Comparison of ENCODE assay signal across 11 mouse cellular contexts in genomic region chr7:19782645-19783044, GRCm38 (mm10). TPM values are rescaled to one million over a fixed set of nuclear protein-coding genes. Genes with fewer than 3 reads are reported as not detected.
DNase-seq lines count a peak whose midpoint lies in the region; ATAC-seq and TF ChIP-seq lines count a peak whose summit lies in the region.
"Had no signal": no experiment of that assay in that cellular context is flagged by ENCODE, and none has a peak within 500 bp of the region (broad histone marks: within the 10 kb centered on the region; RNA-seq: fewer than 3 reads in every experiment).

No protein-coding gene starts in this region.

- TF ChIP-seq EP300 in stomach, postnatal 0 days (optimal IDR thresholded peaks at IDR 0.05): no peak

- no peaks in the 10 kb centered on the region for H3K27me3 ChIP-seq in hindbrain, postnatal 0 days (ENCODE audit: insufficient read depth, low read length)
- no peaks in the 10 kb centered on the region for H3K27me3 ChIP-seq in hindbrain, embryonic 13.5 days
- no peaks in the 10 kb centered on the region for H3K27me3 ChIP-seq in stomach, postnatal 0 days (ENCODE audit: control insufficient read depth, insufficient read depth, low read length)
- H3K27me3 ChIP-seq: hindbrain, embryonic 15.5 days; lung, embryonic 15.5 days; neural tube, embryonic 12.5 days had no signal

- no peaks in the 10 kb centered on the region; the same call in 1 of the 2 replicates for H3K9me3 ChIP-seq in hindbrain, postnatal 0 days (ENCODE audit: low read length)
- H3K9me3 ChIP-seq in hindbrain, embryonic 13.5 days: no peaks in the 10 kb centered on the region
- H3K9me3 ChIP-seq in stomach, postnatal 0 days (ENCODE audit: control insufficient read depth, low read length): no peaks in the 10 kb centered on the region
- H3K9me3 ChIP-seq: hindbrain, embryonic 15.5 days; lung, embryonic 15.5 days had no signal

- peak; percentile 61 for TF ChIP-seq CTCF in hindbrain, postnatal 0 days (IDR thresholded peaks at IDR 0.05; ENCODE audit: low read depth)
- 0 out of 2 replicates have a peak, but pooled peaks have one; percentile 5 for TF ChIP-seq CTCF in cortical plate, adult 2 months (IDR thresholded peaks at IDR 0.05; ENCODE audit: extremely low read depth, insufficient read depth, low read length)
- TF ChIP-seq CTCF in stomach, postnatal 0 days (IDR thresholded peaks at IDR 0.05; ENCODE audit: low read depth): peak; percentile 78

- H3K9ac ChIP-seq in hindbrain, postnatal 0 days (replicated peaks; ENCODE audit: low read length): no peak overlapping the region
- H3K9ac ChIP-seq in hindbrain, embryonic 13.5 days: no peak overlapping the region
- no peak overlapping the region for H3K9ac ChIP-seq in stomach, postnatal 0 days (ENCODE audit: low read length)
- H3K9ac ChIP-seq: hindbrain, embryonic 15.5 days; lung, embryonic 15.5 days; neural tube, embryonic 12.5 days had no signal

- H3K27ac ChIP-seq in hindbrain, postnatal 0 days: no peak overlapping the region
- H3K27ac ChIP-seq in hindbrain, embryonic 13.5 days: no peak overlapping the region
- no peak overlapping the region for H3K27ac ChIP-seq in cortical plate, adult 2 months (ENCODE audit: insufficient read depth, low read length)
- no peak overlapping the region for H3K27ac ChIP-seq in stomach, postnatal 0 days (replicated peaks)
- H3K27ac ChIP-seq: hindbrain, embryonic 15.5 days; neural tube, embryonic 12.5 days had no signal

- H3K4me2 ChIP-seq in hindbrain, postnatal 0 days (ENCODE audit: low read depth, low read length): no peak overlapping the region
- no peak overlapping the region for H3K4me2 ChIP-seq in hindbrain, embryonic 13.5 days
- H3K4me2 ChIP-seq in stomach, postnatal 0 days (replicated peaks; ENCODE audit: low read depth): no peak overlapping the region
- H3K4me2 ChIP-seq: hindbrain, embryonic 15.5 days; lung, embryonic 15.5 days; neural tube, embryonic 12.5 days had no signal

- H3K4me3 ChIP-seq in hindbrain, postnatal 0 days (ENCODE audit: low read length): no peak overlapping the region
- H3K4me3 ChIP-seq in hindbrain, embryonic 13.5 days: no peak overlapping the region
- H3K4me3 ChIP-seq in cortical plate, adult 2 months (ENCODE audit: insufficient read depth, low read length): no peak overlapping the region
- no peak overlapping the region for H3K4me3 ChIP-seq in stomach, postnatal 0 days (ENCODE audit: low read depth, low read length)
- H3K4me3 ChIP-seq: hindbrain, embryonic 15.5 days; lung, embryonic 15.5 days; neural tube, embryonic 12.5 days had no signal

- no peak for TF ChIP-seq POLR2A in cortical plate, adult 2 months (IDR thresholded peaks at IDR 0.05; ENCODE audit: extremely low read depth, insufficient read depth, low read length)

- DNase-seq in hindbrain, postnatal 0 days (ENCODE audit: low spot score): peak; percentile 43
- DNase-seq in urinary bladder, postnatal 14 days (ENCODE audit: low spot score): peak; percentile 46
- DNase-seq in urinary bladder, postnatal 25 days (ENCODE audit: low spot score): no peak
- peak; percentile 49 for DNase-seq in stomach, postnatal 0 days (ENCODE audit: low spot score)
- DNase-seq in urinary bladder, postnatal 10 days (ENCODE audit: low spot score): no peak
- DNase-seq in ovary, postnatal 14 days (ENCODE audit: low spot score): no peak

- ATAC-seq in hindbrain, postnatal 0 days: no peak
- no peak for ATAC-seq in hindbrain, embryonic 13.5 days (ENCODE audit: low FRiP score)
- 0 out of 2 replicates have a peak, but pooled peaks have one; percentile 25 for ATAC-seq in stomach, postnatal 0 days (ENCODE audit: low FRiP score, low TSS enrichment)

- H3K4me1 ChIP-seq in hindbrain, postnatal 0 days (ENCODE audit: insufficient read depth, low read length): no peaks in the 10 kb centered on the region
- no peaks in the 10 kb centered on the region for H3K4me1 ChIP-seq in hindbrain, embryonic 13.5 days (replicated peaks)
- H3K4me1 ChIP-seq in cortical plate, adult 2 months (ENCODE audit: control insufficient read depth, insufficient read depth, low read length): no peaks in the 10 kb centered on the region
- H3K4me1 ChIP-seq in stomach, postnatal 0 days (replicated peaks; ENCODE audit: control insufficient read depth, insufficient read depth): no peaks in the 10 kb centered on the region
- H3K4me1 ChIP-seq: hindbrain, embryonic 15.5 days; neural tube, embryonic 12.5 days had no signal

- WGBS in hindbrain, postnatal 0 days: 92% methylated on average over 4 of the region's 4 CpGs
- 94% methylated on average over 4 of the region's 4 CpGs for WGBS in hindbrain, embryonic 13.5 days
- 93% methylated on average over 4 of the region's 4 CpGs for WGBS in stomach, postnatal 0 days

- no peaks in the 10 kb centered on the region for H3K36me3 ChIP-seq in hindbrain, postnatal 0 days (ENCODE audit: insufficient read depth, low read length)
- H3K36me3 ChIP-seq in hindbrain, embryonic 13.5 days: no peaks in the 10 kb centered on the region
- H3K36me3 ChIP-seq in stomach, postnatal 0 days (ENCODE audit: control insufficient read depth, insufficient read depth, low read length): 0 out of 2 replicates have a peak, but pooled peaks cover 2% of the 10 kb centered on the region
- H3K36me3 ChIP-seq: hindbrain, embryonic 15.5 days; lung, embryonic 15.5 days; neural tube, embryonic 12.5 days had no signal

RNA-seq across cellular contexts. Expression of gene Bcam, which starts 11.8 kb away (rescaled TPM):
- total RNA-seq in hindbrain, postnatal 0 days (2014; rRNA removed): 43.2 and 50.7 TPM in 2 replicates
- polyA plus RNA-seq in hindbrain, postnatal 0 days (2015; fragmentation: Nextera tagmentation; extraction: Ambion mirVana): 29.0 and 30.7 TPM in 2 replicates
- polyA plus RNA-seq in hindbrain, embryonic 13.5 days (2015; fragmentation: Nextera tagmentation; extraction: Ambion mirVana): 8.1 and 10.7 TPM in 2 replicates
- 23.0 and 24.4 TPM in 2 replicates for polyA plus RNA-seq in cortical plate, adult 2 months (2012; rRNA removed)
- 87.5 and 103 TPM in 2 replicates for polyA plus RNA-seq in stomach, postnatal 0 days (2015; fragmentation: Nextera tagmentation; extraction: Ambion mirVana)

RNA-seq across cellular contexts. Expression of gene Cblc, which starts 14.0 kb away (rescaled TPM):
- total RNA-seq in hindbrain, postnatal 0 days (2014; rRNA removed): not detected in 2 replicates
- 0.46 and 0.55 TPM in 2 replicates for polyA plus RNA-seq in hindbrain, postnatal 0 days (2015; fragmentation: Nextera tagmentation; extraction: Ambion mirVana)
- not detected in 2 replicates for polyA plus RNA-seq in hindbrain, embryonic 13.5 days (2015; fragmentation: Nextera tagmentation; extraction: Ambion mirVana)
- polyA plus RNA-seq in cortical plate, adult 2 months (2012; rRNA removed): not detected in 2 replicates
- 44.4 and 48.5 TPM in 2 replicates for polyA plus RNA-seq in stomach, postnatal 0 days (2015; fragmentation: Nextera tagmentation; extraction: Ambion mirVana)
- polyA plus RNA-seq: hindbrain, embryonic 15.5 days had no signal

RNA-seq across cellular contexts. Expression of gene Nectin2, which starts 32.4 kb away (rescaled TPM):
- 68.9 and 76.5 TPM in 2 replicates for total RNA-seq in hindbrain, postnatal 0 days (2014; rRNA removed)
- 55.6 and 57.5 TPM in 2 replicates for polyA plus RNA-seq in hindbrain, postnatal 0 days (2015; fragmentation: Nextera tagmentation; extraction: Ambion mirVana)
- 49.1 and 49.8 TPM in 2 replicates for polyA plus RNA-seq in hindbrain, embryonic 13.5 days (2015; fragmentation: Nextera tagmentation; extraction: Ambion mirVana)
- 6.9 and 7.1 TPM in 2 replicates for polyA plus RNA-seq in cortical plate, adult 2 months (2012; rRNA removed)
- polyA plus RNA-seq in stomach, postnatal 0 days (2015; fragmentation: Nextera tagmentation; extraction: Ambion mirVana): 82.2 and 83.8 TPM in 2 replicates

RNA-seq across cellular contexts. Expression of gene Bcl3, which starts 39.9 kb away (rescaled TPM):
- total RNA-seq in hindbrain, postnatal 0 days (2014; rRNA removed): 0.40 and 0.89 TPM in 2 replicates
- 0.66 and 1.1 TPM in 2 replicates for polyA plus RNA-seq in hindbrain, postnatal 0 days (2015; fragmentation: Nextera tagmentation; extraction: Ambion mirVana)
- 0.60 and 1.5 TPM in 2 replicates for polyA plus RNA-seq in hindbrain, embryonic 13.5 days (2015; fragmentation: Nextera tagmentation; extraction: Ambion mirVana)
- polyA plus RNA-seq in cortical plate, adult 2 months (2012; rRNA removed): 0.42 and 0.53 TPM in 2 replicates
- polyA plus RNA-seq in stomach, postnatal 0 days (2015; fragmentation: Nextera tagmentation; extraction: Ambion mirVana): 8.9 and 9.1 TPM in 2 replicates

Comparison
In these comparisons a context has a peak if more than half of its experiments do, and no peak if none do; other contexts are left out.
1. DNase-seq: peak in hindbrain, postnatal 0 days (single experiment), urinary bladder, postnatal 14 days (single experiment) and stomach, postnatal 0 days (single experiment); none in urinary bladder, postnatal 25 days (single experiment), urinary bladder, postnatal 10 days (single experiment) and ovary, postnatal 14 days (single experiment).
2. CTCF ChIP-seq: peak in every context shown above with its lines; median percentile 78 in stomach, postnatal 0 days; 61 in hindbrain, postnatal 0 days; 5 in cortical plate, adult 2 months.
3. RNA of gene Cblc, which starts 14.0 kb away (polyA plus RNA-seq): 44.4 to 48.5 TPM in stomach, postnatal 0 days; 0.46 to 0.55 TPM in hindbrain, postnatal 0 days, not detected in hindbrain, embryonic 13.5 days and not detected in cortical plate, adult 2 months; every median in the first group is over 10 times any median in the second.